Mouse (Mus musculus) kidney, adult 2 months (tissue): Measurements from ENCODE around the gene Naa30.

ENCODE experiments used
- CTCF ChIP-seq: fragments of 200-500 bp; conservative IDR thresholded peaks from 2 replicates; pipeline ENCODE4 v1.5.1; 2011; ENCODE audit warnings: low read depth, mild to moderate bottlenecking, control low read depth, low read length, moderate library complexity, mixed read lengths; ENCODE audit not compliant: insufficient read depth, insufficient read length
- POLR2A ChIP-seq: fragments of 200-500 bp; IDR thresholded peaks from one replicate; pipeline ENCODE4 v1.6.1; 2011; ENCODE audit warnings: low read depth, low read length, control low read depth

GRCm38 (mm10) chr14:49231845-49232244, 59.8 kb downstream of the Naa30 start:
- no peak for TF ChIP-seq POLR2A
- TF ChIP-seq CTCF, result no peak
